Mouse (Mus musculus): ENCODE measurements around the gene Ncapd2.

DNA sequence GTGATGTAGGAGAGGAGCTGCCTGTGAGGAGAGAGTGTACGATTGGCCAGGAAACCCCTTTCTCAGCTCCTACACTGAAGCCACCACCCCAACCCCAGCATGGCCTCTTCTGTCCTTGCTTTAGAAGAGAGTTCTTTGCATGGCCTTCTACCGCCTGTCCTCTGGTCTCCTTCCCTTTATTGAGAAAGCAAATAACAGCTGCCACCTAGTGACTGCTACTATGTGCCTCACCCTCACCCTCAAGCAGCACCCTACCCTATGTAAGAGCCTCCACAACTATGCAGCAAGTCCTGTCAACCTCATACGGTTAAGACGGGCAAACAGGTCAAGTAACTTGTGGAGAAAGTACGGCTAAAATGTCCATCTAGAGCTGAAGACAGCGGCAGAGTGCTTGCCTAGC, 21.3 kb downstream of the Ncapd2 start:
- TF ChIP-seq E2F4 (IDR thresholded peaks at IDR 0.05; ENCODE audit: insufficient read depth) (no peak), POLR2A (IDR thresholded peaks at IDR 0.05; ENCODE audit: insufficient read length, low read depth) (no peak), TCF12 (IDR thresholded peaks at IDR 0.05; ENCODE audit: insufficient read depth, poor library complexity, severe bottlenecking) (no peak), USF1 (IDR thresholded peaks at IDR 0.05; ENCODE audit: low read depth) (no peak), SRF (IDR thresholded peaks at IDR 0.05; ENCODE audit: control insufficient read depth, insufficient read length, low read depth) (no peak), MAX (IDR thresholded peaks at IDR 0.05; ENCODE audit: low read depth) (no peak), MYOD1 (IDR thresholded peaks at IDR 0.05; ENCODE audit: control insufficient read depth in 1 of 3, insufficient read length in 2 of 3, low read depth in 2 of 3) (no peak), TCF3 (IDR thresholded peaks at IDR 0.05; ENCODE audit: insufficient read length, low read depth) (no peak), CEBPB (IDR thresholded peaks at IDR 0.05; ENCODE audit: insufficient read depth, poor library complexity, severe bottlenecking) (no peak), POLR2AphosphoS2 (IDR thresholded peaks at IDR 0.05; ENCODE audit: insufficient read length, low read depth) (no peak), MYOG (IDR thresholded peaks at IDR 0.05; ENCODE audit: control insufficient read depth in 1 of 3, insufficient read depth in 1 of 3, insufficient read length in 2 of 3, low read depth in 2 of 3) (no peak)
